Mouse (Mus musculus) liver, embryonic 14.5 days (tissue): Measurements from ENCODE around the gene Kat6b. TPM values are rescaled to one million over a fixed set of nuclear protein-coding genes. Genes with fewer than 3 reads are reported as not detected.

Experiments used
- ATAC-seq: fragments of 200-750 bp; cut with Nextera tagmentation; 2 replicates; pipeline ENCODE4 v1.8.0; 2017; ENCODE audit warnings: moderate number of reproducible peaks, mild to moderate bottlenecking, moderate library complexity; ENCODE audit not compliant: insufficient read depth
- DNase-seq, 3 experiments: peaks; one replicate each; pipeline ENCODE4 v3.0.0-alpha.2; 2012 to 2013; ENCODE audit warnings: low read depth in 3 of 3, low spot score in 3 of 3
- H3K27ac ChIP-seq: fragments of 300-500 bp; sonication (generic); 2 replicates; pipeline ENCODE4 v1.5.1; 2014; ENCODE audit warnings: moderate library complexity, mild to moderate bottlenecking, control low read depth, inconsistent platforms
- H3K27me3 ChIP-seq: fragments of 300-500 bp; sonication (generic); 2 replicates; pipeline ENCODE4 v1.6.1; 2014; ENCODE audit warnings: mild to moderate bottlenecking, low read length, moderate library complexity; ENCODE audit not compliant: control insufficient read depth, insufficient read depth
- H3K36me3 ChIP-seq: fragments of 300-500 bp; sonication (generic); replicated peaks from 2 replicates; pipeline ENCODE4 v1.6.1; 2014; ENCODE audit warnings: low read depth; ENCODE audit not compliant: control insufficient read depth, insufficient read depth
- H3K4me1 ChIP-seq, 2 experiments: fragments of 200-500 bp in 1 of 2; fragments of 300-500 bp in 1 of 2; sonication (generic) in 1 of 2; replicated peaks; 2 replicates each; pipeline ENCODE4 v1.6.1; 2012 to 2014; ENCODE audit warnings: antibody characterized with exemption in 1 of 2, inconsistent platforms in 1 of 2, low read length in 1 of 2; ENCODE audit not compliant: control insufficient read depth in 2 of 2, insufficient read depth in 2 of 2
- H3K4me2 ChIP-seq: fragments of 300-500 bp; sonication (generic); 2 replicates; pipeline ENCODE4 v1.6.1; 2014; ENCODE audit warnings: low read depth, mild to moderate bottlenecking, control low read depth, moderate library complexity
- H3K4me3 ChIP-seq, 2 experiments: fragments of 200-500 bp in 1 of 2; fragments of 300-500 bp in 1 of 2; sonication (generic) in 1 of 2; 2 replicates each; pipeline ENCODE4 v1.5.1; 2012 to 2014; ENCODE audit warnings: low read depth in 2 of 2, low read length in 2 of 2, mild to moderate bottlenecking in 2 of 2, control low read depth in 1 of 2, inconsistent platforms in 1 of 2, moderate library complexity in 1 of 2; ENCODE audit not compliant: insufficient read depth in 1 of 2
- H3K9ac ChIP-seq: fragments of 300-500 bp; sonication (generic); replicated peaks from 2 replicates; pipeline ENCODE4 v1.6.1; 2014; ENCODE audit warnings: mild to moderate bottlenecking, control low read depth, moderate library complexity
- H3K9me3 ChIP-seq: fragments of 300-500 bp; sonication (generic); 2 replicates; pipeline ENCODE4 v1.6.1; 2016; ENCODE audit warnings: low read length, mixed read lengths; ENCODE audit not compliant: control insufficient read depth
- CTCF ChIP-seq: IDR thresholded peaks from 2 replicates; pipeline ENCODE4 v1.5.1; 2016; ENCODE audit warnings: antibody characterized with exemption, low read depth, control low read depth
- EP300 ChIP-seq: IDR thresholded peaks from 2 replicates; pipeline ENCODE4 v1.6.1; 2016; ENCODE audit warnings: antibody characterized with exemption, low read depth
- WGBS: fragments of 180-500 bp; shearing (Covaris S2); extraction: QIAGEN DNeasy Blood & Tissue Kit; methylation state at CpG from one replicate; pipeline ENCODE4 v1.1.7; 2014; ENCODE audit not compliant: insufficient replicate concordance; 5-methylcytosine and 5-hydroxymethylcytosine counted together
- polyA plus RNA-seq, 2 experiments: library from polyadenylated mRNA; depleted of rRNA in 1 of 2; stranded (reverse) in 1 of 2; unstranded in 1 of 2; fragments of >200 nt; fragmentation: Nextera tagmentation in 1 of 2; extraction: Ambion mirVana in 1 of 2; gene quantifications; 2 replicates each; pipeline versions ENCODE4 v1.2.1 to v1.2.3; 2012 to 2014

Gene Kat6b
- polyA plus RNA-seq, 2 experiments, result 0.93 to 1.4 TPM

DNA sequence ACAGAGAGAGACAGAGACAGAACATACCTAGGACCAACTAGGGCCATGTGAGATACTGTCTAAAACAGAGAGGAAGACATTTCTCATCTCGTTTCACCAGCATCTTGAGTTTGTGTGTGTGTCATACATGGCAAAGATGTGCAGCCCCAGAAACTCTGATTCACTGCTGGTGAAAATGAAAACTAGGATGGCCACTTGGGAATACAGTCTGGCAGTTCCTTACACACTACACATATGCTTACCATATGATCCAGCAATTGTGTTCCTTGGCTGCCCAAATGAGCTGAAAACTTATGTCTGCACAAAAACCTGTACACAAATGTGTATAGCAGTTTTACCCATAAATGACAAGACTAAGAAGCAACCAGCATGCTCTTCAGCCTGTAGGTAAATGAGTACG, 40.7 kb upstream of the Kat6b start:
- Histone ChIP-seq H3K27ac (no peak overlapping the region), H3K4me1 (no peaks in the 10 kb centered on the region), H3K9ac (no peak overlapping the region), H3K36me3 (no peaks in the 10 kb centered on the region), H3K4me2 (no peak overlapping the region), H3K27me3 (no peaks in the 10 kb centered on the region), H3K4me3 (no peak overlapping the region), H3K9me3 (no peaks in the 10 kb centered on the region)
- 66% methylated on average over 2 of the region's 2 CpGs for WGBS
- DNase-seq, result no peak
- ATAC-seq, result no peak
- TF ChIP-seq CTCF (no peak), EP300 (no peak)

DNA sequence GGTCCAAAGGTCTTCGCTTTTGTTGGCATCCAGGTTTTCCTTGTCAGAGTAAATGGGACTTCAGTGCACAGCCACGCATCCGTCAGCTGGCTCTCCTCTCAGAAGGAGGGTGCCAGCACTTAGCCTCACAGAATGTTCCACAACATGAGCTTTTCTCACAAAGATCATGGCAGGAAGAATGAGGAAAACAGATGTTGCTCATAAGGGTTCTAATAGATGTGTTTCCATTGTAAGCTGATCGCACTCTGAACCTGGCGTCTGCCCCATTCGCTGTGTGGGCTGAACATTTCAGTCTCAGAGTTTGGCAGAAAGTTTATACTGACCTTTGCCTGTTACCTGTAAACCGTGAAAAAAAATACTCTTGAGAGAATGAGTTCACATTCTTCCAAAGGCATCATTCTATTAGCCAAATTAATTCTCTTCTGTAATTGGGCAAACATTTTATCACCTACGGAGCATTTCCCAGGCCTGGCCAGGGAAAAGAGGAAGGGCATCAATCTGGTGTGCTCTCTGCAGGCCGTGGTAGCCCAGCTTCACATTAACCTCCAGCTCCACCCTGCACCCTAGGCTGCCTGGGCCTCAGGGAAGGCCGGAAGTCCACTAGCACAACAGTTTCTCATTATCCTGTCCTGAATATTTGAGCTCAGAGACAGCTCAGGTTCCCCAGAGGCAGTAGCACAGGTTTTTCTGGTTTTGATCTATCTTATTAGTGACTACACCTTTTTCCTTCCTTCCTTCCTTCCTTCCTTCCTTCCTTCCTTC, 39.3 kb upstream of the Kat6b start:
- DNase-seq (no peak), ATAC-seq (no peak)
- H3K36me3 ChIP-seq, result no peaks in the 10 kb centered on the region
- 76% methylated on average over 10 of the region's 10 CpGs for WGBS
- no peaks in the 10 kb centered on the region for H3K9me3 ChIP-seq
- H3K27me3 ChIP-seq, result no peaks in the 10 kb centered on the region
- H3K9ac ChIP-seq, result no peak overlapping the region
- TF ChIP-seq CTCF, result no peak
- TF ChIP-seq EP300, result no peak
- H3K4me3 ChIP-seq, result no peak overlapping the region
- H3K27ac ChIP-seq, result no peak overlapping the region
- H3K4me2 ChIP-seq, result no peak overlapping the region
- no peaks in the 10 kb centered on the region for H3K4me1 ChIP-seq

DNA sequence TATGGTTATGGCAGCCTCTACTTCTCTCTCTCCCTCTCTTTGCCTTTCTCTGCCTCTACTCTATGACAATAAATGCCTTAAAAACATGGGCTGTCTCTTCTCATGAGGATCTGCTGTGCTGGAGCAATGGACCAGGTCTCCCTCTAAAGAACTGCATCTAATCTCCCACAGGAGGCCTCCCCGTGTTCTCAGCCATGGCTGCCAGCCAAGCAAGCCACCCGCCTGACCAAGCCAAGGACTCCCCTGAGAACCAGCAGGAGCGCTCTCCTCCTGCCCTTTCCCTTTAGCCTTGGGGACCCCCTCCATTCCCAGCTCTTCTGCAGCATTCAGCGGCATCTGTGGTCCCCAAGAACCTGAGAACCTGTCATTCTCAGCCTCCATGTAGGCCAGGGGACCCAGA, 28.7 kb upstream of the Kat6b start:
- ATAC-seq (no peak), DNase-seq (no peak)
- Histone ChIP-seq H3K4me2 (no peak overlapping the region), H3K9me3 (no peaks in the 10 kb centered on the region), H3K9ac (no peak overlapping the region), H3K4me3 (no peak overlapping the region), H3K27me3 (no peaks in the 10 kb centered on the region), H3K36me3 (no peaks in the 10 kb centered on the region), H3K4me1 (no peaks in the 10 kb centered on the region), H3K27ac (no peak overlapping the region)
- WGBS, result 66% methylated on average over 4 of the region's 4 CpGs
- TF ChIP-seq EP300 (no peak), CTCF (no peak)

DNA sequence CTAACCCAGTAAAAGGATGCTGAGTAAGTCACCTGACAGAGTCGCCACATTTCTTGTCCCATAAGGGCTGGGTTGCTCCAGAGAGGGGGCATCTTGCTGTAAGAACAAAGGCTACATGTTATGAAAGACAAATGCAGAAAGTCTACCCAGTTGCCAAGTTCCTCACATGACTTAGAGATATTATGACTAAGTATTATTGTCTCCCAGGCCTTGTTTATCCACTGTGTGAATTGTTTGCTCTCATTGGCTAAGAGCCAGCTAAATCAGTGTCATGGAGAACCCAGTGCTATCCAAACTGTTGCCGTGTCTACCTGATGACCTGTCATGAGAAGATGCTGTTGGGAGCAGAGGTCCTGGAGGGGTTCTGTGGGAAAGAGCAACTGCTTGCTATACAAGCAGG, 27.3 kb upstream of the Kat6b start:
- ATAC-seq (no peak), DNase-seq (no peak)

DNA sequence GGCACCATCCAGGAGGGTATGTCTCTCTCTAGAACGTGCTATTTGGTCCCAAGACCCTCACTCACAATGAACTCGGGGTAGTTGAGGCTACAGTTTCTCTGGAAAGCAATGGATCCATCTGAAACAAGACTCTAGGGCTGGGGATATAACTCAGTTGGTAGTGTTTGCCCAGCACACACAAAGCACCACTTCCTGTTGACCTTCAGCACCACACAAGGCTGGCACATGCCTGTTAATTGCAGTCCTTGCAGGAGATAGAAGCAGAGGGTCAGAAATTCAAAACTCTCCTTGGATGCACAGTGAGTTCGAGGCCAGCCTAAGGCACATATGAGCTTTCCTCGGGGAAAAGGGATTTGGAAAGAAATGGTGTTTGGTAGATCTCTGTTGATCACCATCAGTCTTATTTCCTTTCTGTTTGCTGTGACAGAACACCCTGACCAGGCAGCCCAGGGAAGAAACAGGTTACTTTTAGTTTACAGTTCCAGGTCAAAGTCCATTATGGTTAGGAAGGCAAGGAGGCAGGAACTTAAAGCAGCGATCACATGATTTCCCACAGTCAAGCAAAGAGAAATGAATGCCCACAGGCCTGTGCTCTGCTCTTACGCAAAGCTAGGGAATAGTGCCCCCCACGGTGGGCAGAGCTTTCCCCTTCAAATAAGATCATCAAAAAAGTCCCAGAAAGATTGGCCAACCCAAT, 25.4 kb upstream of the Kat6b start:
- WGBS, result 65% methylated on average over 7 of the region's 7 CpGs
- H3K9ac ChIP-seq, result no peak overlapping the region
- H3K9me3 ChIP-seq, result no peaks in the 10 kb centered on the region
- ATAC-seq, result no peak
- no peak for TF ChIP-seq EP300
- no peak for TF ChIP-seq CTCF
- H3K27ac ChIP-seq, result no peak overlapping the region
- no peak overlapping the region for H3K4me3 ChIP-seq
- no peaks in the 10 kb centered on the region for H3K4me1 ChIP-seq
- no peaks in the 10 kb centered on the region for H3K27me3 ChIP-seq
- H3K4me2 ChIP-seq, result no peak overlapping the region
- DNase-seq, result no peak
- H3K36me3 ChIP-seq, result no peaks in the 10 kb centered on the region

More for the DNA sequence above, 27.3 kb upstream of the Kat6b start:
- H3K27ac ChIP-seq, result no peak overlapping the region
- no peaks in the 10 kb centered on the region for H3K36me3 ChIP-seq
- no peak for TF ChIP-seq CTCF
- no peak for TF ChIP-seq EP300
- WGBS, result 70% methylated on average over 2 of the region's 2 CpGs
- no peaks in the 10 kb centered on the region for H3K27me3 ChIP-seq
- H3K4me3 ChIP-seq, result no peak overlapping the region
- H3K9me3 ChIP-seq, result no peaks in the 10 kb centered on the region
- no peaks in the 10 kb centered on the region for H3K4me1 ChIP-seq
- H3K9ac ChIP-seq, result no peak overlapping the region
- H3K4me2 ChIP-seq, result no peak overlapping the region
